Mouse (Mus musculus) kidney, embryonic 14.5 days (tissue): ENCODE measurements around the gene Hnrnpl. TPM values are rescaled to one million over a fixed set of nuclear protein-coding genes. Genes with fewer than 3 reads are reported as not detected.

Experiments
- ATAC-seq: fragments of 200-750 bp; cut with Nextera tagmentation; 2 replicates; pipeline ENCODE4 v1.8.0; 2017; ENCODE audit warnings: moderate number of reproducible peaks, mild to moderate bottlenecking, moderate TSS enrichment, moderate library complexity; ENCODE audit not compliant: low FRiP score, low TSS enrichment
- H3K27ac ChIP-seq: fragments of 300-500 bp; sonication (generic); 2 replicates; pipeline ENCODE4 v1.5.1; 2014; ENCODE audit warnings: low read depth, mild to moderate bottlenecking, low read length, moderate library complexity, mixed read lengths
- H3K27me3 ChIP-seq: fragments of 300-500 bp; sonication (generic); 2 replicates; pipeline ENCODE4 v1.6.1; 2014; ENCODE audit warnings: mild to moderate bottlenecking, low read length; ENCODE audit not compliant: control insufficient read depth, insufficient read depth
- H3K36me3 ChIP-seq: fragments of 300-500 bp; sonication (generic); 2 replicates; pipeline ENCODE4 v1.6.1; 2014; ENCODE audit warnings: low read length, mixed read lengths; ENCODE audit not compliant: control insufficient read depth, insufficient read depth
- H3K4me1 ChIP-seq: fragments of 300-500 bp; sonication (generic); 2 replicates; pipeline ENCODE4 v1.6.1; 2014; ENCODE audit warnings: low read length, mixed read lengths; ENCODE audit not compliant: control insufficient read depth, insufficient read depth
- H3K4me2 ChIP-seq: fragments of 300-500 bp; sonication (generic); replicated peaks from 2 replicates; pipeline ENCODE4 v1.6.1; 2014; ENCODE audit warnings: low read depth, mild to moderate bottlenecking, low read length
- H3K4me3 ChIP-seq: fragments of 300-500 bp; sonication (generic); 2 replicates; pipeline ENCODE4 v1.5.1; 2014; ENCODE audit warnings: mild to moderate bottlenecking, low read length
- H3K9ac ChIP-seq: fragments of 300-500 bp; sonication (generic); 2 replicates; pipeline ENCODE4 v1.6.1; 2014; ENCODE audit warnings: low read depth, mild to moderate bottlenecking, low read length, moderate library complexity
- H3K9me3 ChIP-seq: fragments of 300-500 bp; sonication (generic); 2 replicates; pipeline ENCODE4 v1.6.1; 2016; ENCODE audit warnings: low read length; ENCODE audit not compliant: control insufficient read depth
- whole genome bisulfite sequencing: fragments of 180-500 bp; shearing (Covaris S2); extraction: QIAGEN DNeasy Blood & Tissue Kit; methylation state at CpG from one replicate; pipeline ENCODE4 v1.1.7; 2014; 5-methylcytosine and 5-hydroxymethylcytosine counted together
- polyA plus RNA-seq: library from polyadenylated mRNA; unstranded; fragments of >200 nt; fragmentation: Nextera tagmentation; extraction: Ambion mirVana; gene quantifications from 2 replicates; pipeline ENCODE4 v1.2.1, GENCODE M21; 2014

Gene Hnrnpl
- polyA plus RNA-seq, 1 experiment from 2014 or later, result 283 TPM

DNA sequence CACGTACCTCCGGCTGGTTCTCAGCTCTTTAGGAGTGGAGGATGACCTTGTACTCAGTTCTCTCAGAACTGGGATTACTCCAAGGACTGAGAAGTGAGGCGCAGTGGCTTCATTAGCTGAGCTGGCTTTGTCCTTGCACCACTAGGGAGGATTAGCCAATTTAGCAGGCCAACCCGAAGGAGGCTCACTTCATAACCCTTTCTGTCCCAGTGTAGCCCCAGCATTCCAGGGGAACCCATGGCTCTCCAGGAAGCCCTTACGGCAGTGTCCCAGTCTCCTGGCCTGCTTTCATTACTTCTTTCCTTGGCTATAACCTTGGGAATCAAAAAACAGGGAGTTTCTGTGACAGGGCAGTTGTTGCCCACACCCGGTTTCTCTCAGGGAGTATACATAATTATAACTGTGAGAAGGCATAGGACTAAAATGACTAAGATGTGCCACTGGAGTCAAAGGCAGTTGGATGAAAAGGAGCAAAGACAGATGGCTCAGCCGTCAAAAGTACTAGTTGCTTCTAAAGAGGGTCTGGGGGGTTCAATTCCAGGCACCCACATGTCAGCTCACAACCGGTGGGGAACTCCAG, 610 bp upstream of the Hnrnpl start:
- Histone ChIP-seq H3K4me1 (peaks cover 31% of the 10 kb centered on the region), H3K27ac (peak overlapping the region; percentile 100), H3K4me3 (peak overlapping the region; percentile 80), H3K4me2 (peak overlapping the region; percentile 79), H3K27me3 (no peaks in the 10 kb centered on the region), H3K9ac (peak overlapping the region; percentile 93; the same call in 1 of the 2 replicates), H3K9me3 (no peaks in the 10 kb centered on the region), H3K36me3 (peaks cover 10% of the 10 kb centered on the region)
- no peak for ATAC-seq
- WGBS, result 41% methylated on average over 7 of the region's 8 CpGs

- peaks cover 31% of the 10 kb centered on the region for H3K4me1 ChIP-seq
- peak overlapping the region; percentile 100 for H3K27ac ChIP-seq
- peak; percentile 75 for ATAC-seq
- H3K4me3 ChIP-seq, result peak overlapping the region; percentile 80
- peak overlapping the region; percentile 79 for H3K4me2 ChIP-seq
- WGBS, result under 1% methylated on average over 30 of the region's 32 CpGs
- peak overlapping the region; percentile 93 for H3K9ac ChIP-seq
- peaks cover 23% of the 10 kb centered on the region for H3K36me3 ChIP-seq
- no peaks in the 10 kb centered on the region for H3K27me3 ChIP-seq
- H3K9me3 ChIP-seq, result no peaks in the 10 kb centered on the region
These were observed 634 bp downstream of the Hnrnpl start for GRCm38 (mm10) chr7:28808957-28809393.

DNA sequence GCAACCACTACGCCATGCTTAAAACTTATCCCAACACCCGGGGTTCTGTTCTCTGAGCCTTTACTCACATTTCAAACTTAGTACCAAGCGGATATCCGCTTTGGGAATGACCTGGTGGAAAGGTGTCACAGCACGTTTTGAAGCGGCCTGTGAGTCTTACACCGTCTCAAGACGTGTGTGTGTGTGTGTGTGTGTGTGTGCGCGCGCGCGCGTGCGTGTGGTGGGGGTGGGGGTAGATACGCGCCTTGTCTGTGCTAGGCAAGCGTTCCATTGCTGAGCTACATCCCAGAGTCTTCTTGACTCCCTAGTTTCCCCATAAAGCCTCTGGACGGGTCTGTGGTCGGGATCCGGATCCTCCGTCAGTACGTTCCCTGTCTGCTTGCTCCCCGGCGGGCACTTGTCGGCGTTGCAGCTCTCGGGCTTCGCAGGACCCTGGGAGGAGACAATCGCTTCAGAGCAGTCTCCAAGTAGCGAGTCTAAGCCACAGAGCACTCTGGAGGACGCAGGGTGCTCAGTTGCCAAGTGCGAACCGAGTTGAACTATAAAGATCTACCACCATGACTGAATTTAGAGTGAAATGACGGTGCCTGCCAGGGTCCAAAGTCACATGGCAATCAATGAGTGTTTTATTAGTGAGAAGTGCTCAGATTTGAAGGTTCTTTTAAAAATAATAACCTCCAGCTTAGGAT, 1.2 kb downstream of the Hnrnpl start:
- Histone ChIP-seq H3K4me3 (peak overlapping the region; percentile 80), H3K36me3 (peaks cover 28% of the 10 kb centered on the region), H3K4me2 (peak overlapping the region; percentile 79), H3K27ac (peak overlapping the region; percentile 100), H3K9ac (peak overlapping the region; percentile 93), H3K9me3 (no peaks in the 10 kb centered on the region), H3K27me3 (no peaks in the 10 kb centered on the region), H3K4me1 (peaks cover 32% of the 10 kb centered on the region)
- under 1% methylated on average over 35 of the region's 35 CpGs for WGBS
- peak; percentile 9 for ATAC-seq

GRCm38 (mm10) chr7:28810107-28811066, 2.0 kb downstream of the Hnrnpl start:
- WGBS, result under 1% methylated on average over 69 of the region's 70 CpGs
- Histone ChIP-seq H3K4me1 (peaks cover 38% of the 10 kb centered on the region), H3K4me3 (peak overlapping the region; percentile 91), H3K4me2 (peak overlapping the region; percentile 79), H3K27ac (peak overlapping the region; percentile 100), H3K9me3 (no peaks in the 10 kb centered on the region), H3K27me3 (no peaks in the 10 kb centered on the region), H3K36me3 (peaks cover 37% of the 10 kb centered on the region), H3K9ac (peak overlapping the region; percentile 99)
- ATAC-seq, result peak; percentile 91

GRCm38 (mm10) chr7:28811228-28811627, 2.9 kb downstream of the Hnrnpl start:
- Histone ChIP-seq H3K27me3 (no peaks in the 10 kb centered on the region), H3K27ac (peak overlapping the region; percentile 99), H3K4me3 (peak overlapping the region; percentile 91), H3K36me3 (peaks cover 45% of the 10 kb centered on the region), H3K4me1 (peaks cover 41% of the 10 kb centered on the region), H3K9me3 (no peaks in the 10 kb centered on the region), H3K4me2 (peak overlapping the region; percentile 91), H3K9ac (peak overlapping the region; percentile 99)
- peak; percentile 44 for ATAC-seq
- WGBS, result under 1% methylated on average over 38 of the region's 40 CpGs

GRCm38 (mm10) chr7:28811640-28812275, 3.4 kb downstream of the Hnrnpl start:
- WGBS, result 4% methylated on average over 7 of the region's 7 CpGs
- H3K4me3 ChIP-seq, result peak overlapping the region; percentile 91
- peak overlapping the region; percentile 91 for H3K4me2 ChIP-seq
- peak overlapping the region; percentile 99 for H3K9ac ChIP-seq
- no peak for ATAC-seq
- peaks cover 45% of the 10 kb centered on the region for H3K4me1 ChIP-seq
- peaks cover 51% of the 10 kb centered on the region for H3K36me3 ChIP-seq
- no peaks in the 10 kb centered on the region for H3K9me3 ChIP-seq
- peak overlapping the region; percentile 99 for H3K27ac ChIP-seq
- no peaks in the 10 kb centered on the region for H3K27me3 ChIP-seq

DNA sequence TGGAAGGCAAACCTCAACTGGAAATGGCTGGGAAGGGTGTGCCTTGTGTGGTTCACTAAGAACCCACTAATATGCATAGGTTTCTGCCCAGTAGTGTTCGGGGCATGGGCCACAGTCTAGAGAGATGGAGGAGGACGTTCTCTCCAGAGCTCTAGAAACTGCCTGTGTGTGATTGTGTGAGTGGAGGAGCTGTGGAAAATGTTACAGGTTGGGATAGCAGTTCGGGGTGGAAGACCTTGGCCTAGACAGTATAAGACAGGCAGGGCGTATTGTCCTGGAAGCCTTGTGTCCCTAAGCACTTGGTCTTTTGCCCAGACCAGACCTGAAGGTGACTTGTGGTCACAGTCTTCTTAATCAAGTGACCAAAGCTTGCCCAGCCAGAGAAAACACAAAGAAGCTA, 4.1 kb downstream of the Hnrnpl start:
- ATAC-seq, result no peak
- H3K27ac ChIP-seq, result no peak overlapping the region
- peaks cover 49% of the 10 kb centered on the region for H3K4me1 ChIP-seq
- 60% methylated on average over 4 of the region's 4 CpGs for WGBS
- peak overlapping the region; percentile 99 for H3K9ac ChIP-seq
- peaks cover 57% of the 10 kb centered on the region for H3K36me3 ChIP-seq
- H3K4me2 ChIP-seq, result peak overlapping the region; percentile 91
- H3K27me3 ChIP-seq, result no peaks in the 10 kb centered on the region
- no peaks in the 10 kb centered on the region for H3K9me3 ChIP-seq
- H3K4me3 ChIP-seq, result peak overlapping the region; percentile 91

GRCm38 (mm10) chr7:28812949-28813348, 4.6 kb downstream of the Hnrnpl start:
- Histone ChIP-seq H3K9ac (peak overlapping the region; percentile 99), H3K4me3 (peak overlapping the region; percentile 91), H3K9me3 (no peaks in the 10 kb centered on the region), H3K36me3 (peaks cover 62% of the 10 kb centered on the region), H3K27me3 (no peaks in the 10 kb centered on the region), H3K27ac (no peak overlapping the region), H3K4me1 (peaks cover 45% of the 10 kb centered on the region), H3K4me2 (peak overlapping the region; percentile 91)
- ATAC-seq, result no peak
- WGBS, result 79% methylated on average over 5 of the region's 5 CpGs
